ENCODE assay signal across 19 mouse cellular contexts in genomic region chr9:65360641-65361448, GRCm38 (mm10). TPM values are rescaled to one million over a fixed set of nuclear protein-coding genes. Genes with fewer than 3 reads are reported as not detected.
DNase-seq lines count a peak whose midpoint lies in the region; ATAC-seq and TF ChIP-seq lines count a peak whose summit lies in the region.
"Had no signal": no experiment of that assay in that cellular context is flagged by ENCODE, and none has a peak within 500 bp of the region (broad histone marks: within the 10 kb centered on the region; RNA-seq: fewer than 3 reads in every experiment).

Gene Ubap1l, plus strand, starts transcription at chr9:65361041.

- no peak for DNase-seq in cerebellum, adult 2 months
- DNase-seq in kidney, adult 18-20 months: peak; percentile 38
- DNase-seq in testis, postnatal 10 days (ENCODE audit: low spot score): peak; percentile 31
- no peak for DNase-seq in testis, postnatal 14 days (ENCODE audit: low spot score)
- DNase-seq in T-cell, adult 2 months (ENCODE audit: low spot score): no peak
- no peak for DNase-seq in midbrain, embryonic 10.5 days (ENCODE audit: low spot score)
- DNase-seq: cerebellum, adult 11-12 months; gastrocnemius, postnatal 14 days; layer of hippocampus, postnatal 36 days; thymus, postnatal 25 days had no signal

- H3K4me3 ChIP-seq in cerebellum, adult 2 months (replicated peaks; ENCODE audit: insufficient read depth, low read depth, low read length): no peak within 1 kb of the TSS
- H3K4me3 ChIP-seq in kidney, embryonic 16.5 days (ENCODE audit: low read length): no peak within 1 kb of the TSS
- H3K4me3 ChIP-seq in midbrain, embryonic 10.5 days: no peak within 1 kb of the TSS
- H3K4me3 ChIP-seq: embryonic facial prominence, embryonic 12.5 days; hindbrain, embryonic 12.5 days; megakaryocyte, embryonic 14.5 days; stomach, embryonic 15.5 days had no signal

- no peak for TF ChIP-seq CTCF in cerebellum, adult 2 months (IDR thresholded peaks at IDR 0.05; ENCODE audit: borderline replicate concordance, insufficient read depth, low read depth, low read length)

- ATAC-seq in cerebellum, adult (ENCODE audit: insufficient number of reproducible peaks, low FRiP score, low TSS enrichment): no peak
- ATAC-seq in kidney, embryonic 16.5 days (ENCODE audit: low FRiP score, low TSS enrichment): no peak

- no peak within 1 kb of the TSS for H3K4me2 ChIP-seq in kidney, embryonic 16.5 days (replicated peaks; ENCODE audit: low read depth, low read length)
- H3K4me2 ChIP-seq: embryonic facial prominence, embryonic 12.5 days; hindbrain, embryonic 12.5 days; stomach, embryonic 15.5 days had no signal

- peaks cover 40% of the 10 kb centered on the region for H3K36me3 ChIP-seq in kidney, embryonic 16.5 days (ENCODE audit: insufficient read depth, low read length)
- H3K36me3 ChIP-seq in midbrain, embryonic 10.5 days: peaks cover 82% of the 10 kb centered on the region

- WGBS in cerebellum, adult 2 months: 93% methylated on average over 16 of the region's 16 CpGs
- 89% methylated on average over 16 of the region's 16 CpGs for WGBS in kidney, embryonic 16.5 days
- 93% methylated on average over 16 of the region's 16 CpGs for WGBS in midbrain, embryonic 10.5 days

- no peak within 1 kb of the TSS for H3K27ac ChIP-seq in cerebellum, adult 2 months (ENCODE audit: insufficient read depth, low read length)
- no peak within 1 kb of the TSS for H3K27ac ChIP-seq in kidney, embryonic 16.5 days (ENCODE audit: low read length)
- no peak within 1 kb of the TSS for H3K27ac ChIP-seq in midbrain, embryonic 10.5 days (replicated peaks)
- H3K27ac ChIP-seq: embryonic facial prominence, embryonic 12.5 days; hindbrain, embryonic 12.5 days; stomach, embryonic 15.5 days had no signal

- TF ChIP-seq POLR2A in cerebellum, adult 2 months (IDR thresholded peaks at IDR 0.05; ENCODE audit: borderline replicate concordance, insufficient read depth, low read length): no peak

- no peak within 1 kb of the TSS for H3K9ac ChIP-seq in kidney, embryonic 16.5 days (replicated peaks; ENCODE audit: low read length)
- H3K9ac ChIP-seq: embryonic facial prominence, embryonic 12.5 days; hindbrain, embryonic 12.5 days; stomach, embryonic 15.5 days had no signal

- no peaks in the 10 kb centered on the region for H3K4me1 ChIP-seq in cerebellum, adult 2 months (ENCODE audit: control insufficient read depth, insufficient read depth, low read length)
- no peaks in the 10 kb centered on the region for H3K4me1 ChIP-seq in kidney, embryonic 16.5 days (ENCODE audit: insufficient read depth, low read length)
- no peaks in the 10 kb centered on the region for H3K4me1 ChIP-seq in midbrain, embryonic 10.5 days
- H3K4me1 ChIP-seq: embryonic facial prominence, embryonic 12.5 days; hindbrain, embryonic 12.5 days; stomach, embryonic 15.5 days had no signal

- no peaks in the 10 kb centered on the region for H3K9me3 ChIP-seq in kidney, embryonic 16.5 days (ENCODE audit: low read length)
- H3K9me3 ChIP-seq in midbrain, embryonic 10.5 days (replicated peaks): no peaks in the 10 kb centered on the region
- H3K9me3 ChIP-seq: embryonic facial prominence, embryonic 12.5 days; hindbrain, embryonic 12.5 days; megakaryocyte, embryonic 14.5 days; stomach, embryonic 15.5 days had no signal

- H3K27me3 ChIP-seq in cerebellum, adult 2 months (ENCODE audit: control insufficient read depth, insufficient read depth, low read length): no peaks in the 10 kb centered on the region
- no peaks in the 10 kb centered on the region for H3K27me3 ChIP-seq in kidney, embryonic 16.5 days (ENCODE audit: insufficient read depth, low read length)
- H3K27me3 ChIP-seq in midbrain, embryonic 10.5 days (ENCODE audit: low read depth, poor library complexity, severe bottlenecking): no peaks in the 10 kb centered on the region
- H3K27me3 ChIP-seq: CH12.LX; embryonic facial prominence, embryonic 12.5 days; hindbrain, embryonic 12.5 days; megakaryocyte, embryonic 14.5 days; stomach, embryonic 15.5 days had no signal

RNA-seq across cellular contexts. Expression of gene Ubap1l, which starts in this region (rescaled TPM):
- polyA plus RNA-seq in cerebellum, adult 2 months (2012; rRNA removed): 34.2 and 38.1 TPM in 2 replicates
- 0.17 and 0.19 TPM in 2 replicates for polyA plus RNA-seq in kidney, embryonic 16.5 days (2015; fragmentation: Nextera tagmentation; extraction: Ambion mirVana)
- polyA plus RNA-seq in midbrain, embryonic 10.5 days (2016; fragmentation: Nextera tagmentation; extraction: Ambion mirVana): 0.29 and 0.36 TPM in 2 replicates
- polyA plus RNA-seq: heart, embryonic 14.5 days; liver, embryonic 16.5 days had no signal

Comparison
In these comparisons a context has a peak if more than half of its experiments do, and no peak if none do; other contexts are left out.
1. RNA of gene Ubap1l (polyA plus RNA-seq): 34.2 to 38.1 TPM in cerebellum, adult 2 months; 0.29 to 0.36 TPM in midbrain, embryonic 10.5 days and 0.17 to 0.19 TPM in kidney, embryonic 16.5 days; every median in the first group is over 10 times any median in the second.
2. DNase-seq: peak in kidney, adult 18-20 months (single experiment) and testis, postnatal 10 days (single experiment); none in cerebellum, adult 2 months (0 of 2), testis, postnatal 14 days (single experiment), T-cell, adult 2 months (single experiment) and midbrain, embryonic 10.5 days (single experiment).